Mouse (Mus musculus) megakaryocyte-erythroid progenitor cell, adult 5-6 weeks (primary cell): Measurements from ENCODE around the gene Gm17720. TPM values are rescaled to one million over a fixed set of nuclear protein-coding genes. Genes with fewer than 3 reads are reported as not detected.

Experiments used
- ATAC-seq: replicated peaks from 2 replicates; pipeline ENCODE4 v1.8.0; 2016; ENCODE audit warnings: mild to moderate bottlenecking, inconsistent platforms; ENCODE audit not compliant: severe bottlenecking, poor library complexity, low FRiP score, low TSS enrichment
- total RNA-seq, 2 experiments: library from RNA; stranded (forward) in 1 of 2; stranded (reverse) in 1 of 2; fragments of 200-1000, 215-1000 nt in 1 of 2; fragments of >200 nt in 1 of 2; fragmentation: Nextera tagmentation in 1 of 2; gene quantifications; 2 replicates each; pipeline ENCODE4 v1.2.3; 2014 to 2017

Gene Gm17720
- total RNA-seq (2014; fragmentation: Nextera tagmentation) (not detected in 2 replicates), total RNA-seq (2017) (not detected in 2 replicates)

- ATAC-seq: no peak
Measured at GRCm38 (mm10) chr8:110102653-110103052, at the start of gene Gm17720. TSS of gene Gm17720 (minus strand) at chr8:110102753.

GRCm38 (mm10) chr8:110145538-110145937 lies 43.0 kb upstream of the Gm17720 start:
- ATAC-seq: peak; percentile 94

- no peak for ATAC-seq
Measured at GRCm38 (mm10) chr8:110140770-110141169, 38.2 kb upstream of the Gm17720 start.

- no peak for ATAC-seq
Measured at GRCm38 (mm10) chr8:110140156-110140555, 37.6 kb upstream of the Gm17720 start.

- ATAC-seq: no peak
Measured at GRCm38 (mm10) chr8:110135515-110135914, 33.0 kb upstream of the Gm17720 start.

- no peak for ATAC-seq
Measured at GRCm38 (mm10) chr8:110134236-110134635, 31.7 kb upstream of the Gm17720 start.

GRCm38 (mm10) chr8:110130537-110130936 lies 28.0 kb upstream of the Gm17720 start:
- peak; percentile 90 for ATAC-seq

GRCm38 (mm10) chr8:110119715-110120114 lies 17.2 kb upstream of the Gm17720 start:
- no peak for ATAC-seq

- no peak for ATAC-seq
Measured at GRCm38 (mm10) chr8:110101676-110102075, 877 bp downstream of the Gm17720 start.

GRCm38 (mm10) chr8:110100907-110101306 lies 1.6 kb downstream of the Gm17720 start, which contains the start of gene Gm21964:
TSS of gene Gm21964 (plus strand) at chr8:110101207.
- no peak for ATAC-seq

GRCm38 (mm10) chr8:110091869-110092268 lies 10.7 kb downstream of the Gm17720 start:
- no peak for ATAC-seq

GRCm38 (mm10) chr8:110082416-110083105 lies 20.0 kb downstream of the Gm17720 start:
- ATAC-seq: no peak

GRCm38 (mm10) chr8:110079282-110080221 lies 23.0 kb downstream of the Gm17720 start, which contains the start of gene Zfp612:
TSS of gene Zfp612 (plus strand) at chr8:110079746.
- ATAC-seq: peak; percentile 67

- ATAC-seq: no peak
Measured at GRCm38 (mm10) chr8:110074496-110074895, 28.1 kb downstream of the Gm17720 start.

- ATAC-seq: peak; percentile 88
Measured at GRCm38 (mm10) chr8:110071600-110071999, 31.0 kb downstream of the Gm17720 start.

GRCm38 (mm10) chr8:110069706-110070105 lies 32.8 kb downstream of the Gm17720 start:
- ATAC-seq: no peak

GRCm38 (mm10) chr8:110065676-110066075 lies 36.9 kb downstream of the Gm17720 start:
- ATAC-seq: no peak

GRCm38 (mm10) chr8:110064606-110065365 lies 37.8 kb downstream of the Gm17720 start:
- no peak for ATAC-seq

GRCm38 (mm10) chr8:110064161-110064560 lies 38.4 kb downstream of the Gm17720 start:
- ATAC-seq: no peak

- ATAC-seq: no peak
Measured at GRCm38 (mm10) chr8:110058207-110058606, 44.3 kb downstream of the Gm17720 start.
